Mouse (Mus musculus) embryonic fibroblast, embryonic 13.5 days (primary cell): ENCODE measurements around the gene Hcn3.
A peak's percentile ranks its signal among the peaks of the same experiment; 100 is the strongest.

Experiments used
- CTCF ChIP-seq: IDR thresholded peaks from 2 replicates; pipeline ENCODE4 v1.5.1; 2011; ENCODE audit warnings: mild to moderate bottlenecking, control low read depth, low read length, moderate library complexity, borderline replicate concordance; ENCODE audit not compliant: insufficient read depth
- POLR2A ChIP-seq: IDR thresholded peaks from 2 replicates; pipeline ENCODE4 v1.6.1; 2011; ENCODE audit warnings: low read depth, mild to moderate bottlenecking, control low read depth, low read length, moderate library complexity

DNA sequence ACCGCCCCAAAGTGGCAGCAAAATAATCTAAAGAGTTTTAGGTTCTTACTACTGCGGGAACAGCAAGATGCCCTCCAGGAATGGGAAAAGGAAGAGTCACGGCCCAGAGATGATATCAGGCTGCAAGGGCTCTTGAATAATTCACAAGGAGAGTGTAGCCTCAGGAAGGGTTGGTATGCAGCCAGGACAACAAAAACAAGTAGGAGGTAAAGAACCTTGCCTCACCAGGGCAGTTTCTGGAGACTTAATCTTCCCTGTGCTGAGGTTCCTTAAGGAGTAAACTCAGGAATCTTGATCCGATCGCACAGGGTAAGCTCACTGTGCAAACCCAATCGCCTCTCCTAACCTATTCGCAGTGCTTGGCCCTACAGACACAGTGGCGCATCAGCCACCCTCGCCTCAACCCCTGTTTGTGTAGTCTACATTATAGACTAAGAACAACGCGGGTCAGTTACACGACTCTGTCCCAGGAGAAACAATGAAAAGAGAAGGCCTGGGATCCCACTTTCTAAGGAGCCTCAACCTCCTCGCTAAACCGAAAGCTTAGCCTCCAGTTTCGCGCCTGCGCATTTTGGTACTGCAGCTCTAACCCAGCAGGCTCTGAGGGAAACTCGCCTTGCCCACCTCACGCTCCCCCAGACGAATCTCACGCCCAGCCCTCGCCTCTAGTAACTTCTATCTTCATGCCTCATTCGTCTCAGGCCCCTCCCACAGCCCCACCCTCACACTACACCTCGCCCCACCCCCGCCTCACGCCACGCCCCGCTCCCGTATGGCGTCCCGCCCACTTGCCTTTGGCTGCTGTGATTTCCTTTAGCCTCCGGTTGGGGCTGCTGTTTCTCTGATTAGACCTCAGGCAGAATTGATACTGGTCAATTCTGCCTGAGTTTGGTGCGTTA lies 36.2 kb upstream of the Hcn3 start:
- TF ChIP-seq CTCF (peak; percentile 13; the same call in 1 of the 2 replicates), POLR2A (peak; percentile 94)
